Mouse (Mus musculus): ENCODE measurements around the gene Akap13. TPM values are rescaled to one million over a fixed set of nuclear protein-coding genes. Genes with fewer than 3 reads are reported as not detected.
"Not testable (repeated sequence)": the region's sequence is repeated elsewhere in the genome, so short reads cannot be mapped to it uniquely, and the experiment has no call there.

Akap13 gene
- total RNA-seq, 2 experiments from 2014 or later: 61.0 to 79.5 TPM

DNA sequence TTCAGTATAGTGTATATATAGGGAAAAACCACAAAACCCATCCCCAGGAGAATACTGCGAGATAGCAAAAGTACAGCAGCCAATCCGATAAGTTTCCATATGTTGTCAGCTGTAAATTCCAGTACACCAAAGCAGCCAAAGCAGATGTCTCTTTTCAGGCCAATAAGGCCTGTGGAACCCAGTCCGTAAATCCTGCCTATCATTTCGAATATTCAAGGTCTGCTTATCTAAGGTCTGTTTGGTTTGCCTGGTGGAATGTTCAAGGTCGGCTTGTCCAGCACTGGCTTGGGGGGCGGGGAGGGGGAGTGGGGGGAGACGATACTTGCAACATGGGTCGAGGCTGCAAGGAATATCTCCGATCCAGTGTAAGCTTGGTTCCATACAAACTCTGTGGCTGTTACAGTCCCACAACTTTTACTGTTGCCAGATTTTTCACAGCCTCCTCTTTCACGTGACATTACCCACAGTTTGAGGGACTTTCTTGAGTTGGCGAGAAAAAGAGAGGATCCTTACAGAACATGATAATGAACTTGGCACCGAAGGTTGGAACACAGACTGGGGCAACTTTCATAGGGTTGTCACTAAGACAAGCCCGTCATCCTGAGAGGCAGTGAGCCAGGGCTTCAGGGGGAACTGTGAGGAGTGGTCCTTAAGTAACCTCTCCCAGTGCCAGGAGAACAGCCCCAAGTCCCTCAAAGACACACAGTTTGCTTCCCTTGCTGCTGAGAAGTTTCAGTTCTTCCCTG is 335.9 kb downstream of the Akap13 start:
- DNase-seq (ENCODE audit: low spot score); intact Hi-C loops (cut with DNase I): not testable (repeated sequence)

DNA sequence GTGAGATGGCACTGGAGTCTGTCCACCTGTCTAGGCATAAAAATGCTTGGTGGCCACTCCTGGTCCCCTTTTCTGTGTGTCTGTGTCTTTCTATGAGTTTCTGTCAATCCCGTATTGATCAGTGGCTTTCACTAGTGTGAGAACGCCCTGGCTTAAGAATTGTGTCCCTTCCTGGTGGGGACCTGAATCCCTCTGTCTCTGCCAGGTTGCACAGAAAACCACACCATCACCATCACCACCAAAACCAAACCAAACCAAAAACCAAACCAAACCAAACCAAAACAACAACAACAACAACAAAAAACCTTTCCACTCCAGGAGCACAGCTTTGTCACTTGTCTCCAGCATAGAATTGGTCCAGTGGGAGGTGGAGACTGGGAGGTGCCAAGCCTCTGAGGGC is 337.8 kb downstream of the Akap13 start:
- no peak for DNase-seq (ENCODE audit: low spot score)
- intact Hi-C loops (cut with DNase I): no loop called here

DNA sequence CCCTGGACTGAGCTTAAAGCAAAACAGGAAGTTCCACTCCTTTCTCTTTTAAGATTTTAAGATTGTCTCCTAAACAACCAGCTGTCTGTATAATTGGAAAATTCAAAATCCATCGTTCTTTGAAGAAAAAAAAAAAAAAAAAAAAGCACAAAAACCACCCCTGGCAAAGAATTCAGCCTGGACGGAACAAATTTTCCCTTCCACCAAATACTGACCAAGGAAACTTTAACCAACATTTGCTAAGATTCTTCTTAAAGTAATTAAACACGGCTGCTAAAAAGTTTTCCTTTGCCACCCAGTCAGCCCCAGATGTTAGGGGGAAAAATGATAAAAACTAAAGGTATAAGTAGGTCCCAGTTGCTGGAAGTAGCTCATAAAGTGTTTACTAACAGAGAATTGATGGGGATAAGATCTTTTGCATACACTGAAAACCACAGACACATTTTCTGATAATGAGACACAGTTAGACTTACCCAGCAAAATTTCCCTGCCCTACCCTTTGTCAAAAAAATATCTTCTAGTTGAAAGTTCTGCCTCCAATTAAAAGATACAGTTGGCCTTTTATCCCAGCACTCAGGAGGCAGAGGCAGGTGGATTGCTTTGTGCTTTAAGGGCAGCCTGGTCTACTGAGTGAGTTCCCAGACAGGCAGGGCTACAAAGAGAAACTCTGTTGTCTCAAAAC is 338.5 kb downstream of the Akap13 start:
- intact Hi-C loops (cut with DNase I): no loop called here
- DNase-seq (ENCODE audit: low spot score): no peak

DNA sequence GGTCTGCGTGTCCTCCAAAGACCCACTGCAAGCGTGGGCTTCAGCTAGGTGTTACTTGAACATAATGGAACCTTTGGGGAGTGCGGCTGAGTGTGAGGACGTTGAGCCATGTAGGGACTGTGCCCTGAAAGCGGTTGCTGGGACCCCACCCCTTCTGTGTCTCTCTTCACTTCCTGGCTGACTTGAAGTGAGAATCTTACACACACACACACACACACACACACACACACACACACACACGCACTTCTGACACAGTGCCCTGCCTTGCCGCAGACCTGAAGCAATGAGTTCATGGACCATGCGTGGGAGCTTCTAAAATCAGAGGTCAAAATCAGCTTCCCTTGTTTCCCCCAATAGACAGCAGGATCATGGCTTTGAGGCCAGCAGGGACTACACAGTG is 339.8 kb downstream of the Akap13 start:
- no peak for DNase-seq (ENCODE audit: low spot score)
- intact Hi-C loops (cut with DNase I): no loop called here

DNA sequence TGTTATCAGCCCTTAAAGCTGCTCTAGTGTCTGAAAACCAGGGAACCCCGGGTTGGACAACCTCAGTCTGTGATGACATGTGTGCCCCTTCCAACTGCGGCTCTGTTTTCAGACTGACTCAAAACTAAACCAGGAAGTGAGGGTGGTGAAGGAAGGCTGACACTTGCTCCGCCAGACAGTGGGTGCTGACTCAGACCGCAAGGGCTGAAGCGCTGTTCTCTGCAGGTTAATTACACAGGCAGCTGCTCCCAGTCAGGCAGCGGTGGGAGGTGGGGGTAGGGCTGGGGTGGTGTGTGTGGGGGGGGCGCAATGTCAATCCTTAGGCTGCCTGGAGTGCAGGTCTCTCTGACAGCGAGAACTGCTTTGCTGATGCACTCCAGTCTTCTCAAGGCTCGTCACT is 341.1 kb downstream of the Akap13 start:
- DNase-seq (ENCODE audit: low spot score): no peak
- intact Hi-C loops (cut with DNase I): no loop called here

DNA sequence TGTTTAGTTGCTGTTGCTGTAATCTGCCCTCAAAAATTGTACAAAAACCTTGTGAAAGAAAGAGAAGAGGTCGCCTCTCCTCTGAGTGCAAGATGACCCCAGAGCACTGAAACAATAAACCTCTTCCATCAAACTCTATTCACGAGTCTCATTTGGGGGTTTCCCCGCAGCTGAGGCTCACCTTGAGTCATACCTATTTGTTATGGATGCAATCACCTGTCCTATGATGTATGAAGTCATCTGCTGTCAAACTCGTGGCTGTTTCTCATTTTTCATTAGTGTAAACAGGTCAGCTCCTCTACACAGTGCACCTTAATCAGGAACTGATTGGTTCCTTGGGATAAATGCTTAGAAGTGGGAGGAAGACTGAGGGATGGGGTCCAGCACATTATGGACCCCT is 345.2 kb downstream of the Akap13 start:
- no peak for DNase-seq (ENCODE audit: low spot score)
- intact Hi-C loops (cut with DNase I): no loop called here

DNA sequence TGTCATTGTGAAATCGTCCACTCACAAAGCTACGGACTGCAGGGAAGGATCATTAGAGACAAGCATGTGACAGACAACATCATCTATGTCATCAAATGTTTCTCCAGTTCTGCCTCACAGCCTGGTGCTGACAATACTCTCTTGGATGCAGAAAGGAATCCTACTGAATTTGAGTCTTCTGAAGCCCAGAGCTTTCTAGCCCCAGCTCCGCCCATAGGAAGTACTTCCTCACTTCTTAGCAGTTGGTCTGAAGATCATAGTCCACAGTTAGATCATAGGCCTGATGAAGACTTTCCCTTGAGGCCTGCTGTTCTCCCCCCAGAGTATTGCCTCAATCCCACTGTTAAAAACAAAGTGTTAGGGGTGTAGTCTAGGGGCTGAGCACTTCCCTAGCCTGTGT is 345.7 kb downstream of the Akap13 start:
- intact Hi-C loops (cut with DNase I): no loop called here
- no peak for DNase-seq (ENCODE audit: low spot score)

DNA sequence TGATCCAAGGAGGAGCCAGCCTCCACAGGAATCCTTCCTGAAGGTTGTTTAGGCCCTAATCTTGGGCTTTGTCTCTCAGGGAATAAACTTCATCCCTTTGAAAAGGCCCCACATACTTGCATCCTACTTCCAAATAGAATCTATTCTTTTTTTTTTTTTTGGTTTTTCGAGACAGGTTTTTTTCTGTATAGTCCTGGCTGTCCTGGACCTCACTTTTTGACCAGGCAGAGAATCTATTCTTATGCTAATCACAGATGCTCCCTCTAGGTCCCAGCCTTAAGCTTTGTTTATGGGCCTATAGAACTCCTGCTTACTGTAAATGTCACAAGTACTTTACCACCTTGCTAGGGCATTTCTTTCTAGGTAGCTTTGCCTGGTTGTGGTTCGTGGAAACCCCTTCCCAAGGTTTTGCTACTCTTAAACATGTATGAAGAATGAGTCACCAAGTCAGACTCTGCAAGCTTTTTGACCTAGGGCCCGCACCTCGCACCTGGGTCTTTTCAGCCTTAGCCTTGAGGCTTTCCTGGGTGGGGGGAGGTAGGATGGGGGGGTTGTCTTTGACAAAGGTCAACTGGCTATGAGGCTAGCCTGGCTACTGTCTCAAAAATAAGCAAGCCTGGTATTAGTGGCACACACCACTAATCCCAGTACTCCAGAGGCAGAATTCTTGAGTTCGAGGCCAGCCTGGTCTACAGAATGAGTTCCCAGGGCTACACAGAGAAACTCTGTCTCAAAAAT is 346.5 kb downstream of the Akap13 start:
- intact Hi-C loops (cut with DNase I): no loop called here
- no peak for DNase-seq (ENCODE audit: low spot score)

DNA sequence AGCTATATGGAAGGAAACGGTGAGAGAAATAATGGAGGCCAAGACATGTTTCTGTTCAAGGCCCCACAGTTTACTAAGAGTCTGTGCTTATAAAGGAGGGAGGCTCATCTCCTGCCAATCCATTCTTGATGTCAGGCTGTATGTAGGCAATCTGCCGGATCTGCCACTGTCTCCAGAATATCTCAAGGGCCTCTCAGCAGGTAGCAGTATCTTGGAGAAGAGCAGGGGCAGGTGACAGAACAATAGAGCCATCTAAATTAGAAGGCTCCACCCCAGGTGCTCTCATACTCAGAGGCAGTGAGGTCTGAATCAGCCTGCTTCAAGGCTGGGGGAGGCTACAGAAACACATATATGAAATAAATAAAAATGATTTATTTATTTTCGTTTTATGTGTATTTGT is 347.6 kb downstream of the Akap13 start:
- DNase-seq (ENCODE audit: low spot score): no peak
- intact Hi-C loops (cut with DNase I): no loop called here

Small RNA genes within 50 kb of the gene (microRNA-seq; reads per million reads assigned to microRNA genes)
- gene Gm23251: not detected

Other genes with a start within 250 kb of the Akap13 start
- under 1 TPM; 0.26 to 0.36 TPM for gene Sv2b, start 146.3 kb upstream of the Akap13 start, total RNA-seq (2021)